Mouse (Mus musculus) heart, adult 2 months (tissue): ENCODE measurements at regions not wholly inside any gene's neighbourhood (a gene's known extent, or its start where the extent isn't known, plus 50 kb on each side); places are given as distances from the start of the nearest gene placed in this dataset.

ENCODE experiments used
- CTCF ChIP-seq: fragments of 200-600 bp; IDR thresholded peaks from 2 replicates; pipeline ENCODE4 v1.8.1; 2022; ENCODE audit warnings: antibody characterized with exemption, mild to moderate bottlenecking, moderate library complexity
- POLR2A ChIP-seq: fragments of 200-500 bp; IDR thresholded peaks from 2 replicates; pipeline ENCODE4 v1.6.1; 2011; ENCODE audit warnings: mild to moderate bottlenecking, low read depth, low read length, control low read depth; ENCODE audit not compliant: insufficient read depth

DNA sequence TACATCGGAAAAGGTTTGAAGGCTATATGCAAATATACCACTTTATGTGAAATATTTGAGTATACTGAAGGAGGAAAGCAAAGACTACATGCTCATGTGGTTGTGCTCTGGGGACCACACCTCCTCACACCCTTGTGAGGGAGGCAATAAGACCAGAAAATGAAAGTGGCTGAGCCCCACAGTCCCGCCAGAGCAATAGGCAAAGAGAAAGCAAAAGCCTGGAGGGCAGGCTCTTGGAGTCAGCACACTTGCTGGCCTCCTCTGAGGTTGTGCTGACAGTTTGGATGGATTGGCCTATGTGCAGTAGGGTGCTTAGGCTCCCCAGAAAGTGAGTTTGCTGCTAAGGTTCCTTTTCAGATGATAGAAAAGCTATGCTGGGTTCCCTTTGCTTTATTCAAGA lies 60.9 kb upstream of the Ptch1 start:
- TF ChIP-seq POLR2A (no peak), CTCF (no peak)
